Mouse (Mus musculus) adrenal gland, postnatal 25 days (tissue): Measurements from ENCODE around the gene Olfr707. TPM values are rescaled to one million over a fixed set of nuclear protein-coding genes. Genes with fewer than 3 reads are reported as not detected.
"Not testable (repeated sequence)": the region's sequence is repeated elsewhere in the genome, so short reads cannot be mapped to it uniquely, and the experiment has no call there.

ENCODE experiments used
- DNase-seq: peaks from one replicate; pipeline ENCODE4 v3.0.0; 2021; ENCODE audit warnings: mixed read lengths
- long read RNA-seq: library from polyadenylated mRNA; stranded (forward); transcript quantifications from one replicate; pipeline ENCODE4 v2.0.0, GENCODE M21; 2021
- total RNA-seq: library from RNA; stranded (reverse); gene quantifications from 2 replicates; pipeline ENCODE4 v1.2.3, GENCODE M21; 2021

Gene Olfr707
- not detected in 2 replicates for total RNA-seq
- long read RNA-seq = 0 reads

- DNase-seq = not testable (repeated sequence)
These were observed at the start of gene Olfr707 for GRCm38 (mm10) chr7:106901141-106901540. Olfr707 (minus strand) TSS chr7:106901241.

DNA sequence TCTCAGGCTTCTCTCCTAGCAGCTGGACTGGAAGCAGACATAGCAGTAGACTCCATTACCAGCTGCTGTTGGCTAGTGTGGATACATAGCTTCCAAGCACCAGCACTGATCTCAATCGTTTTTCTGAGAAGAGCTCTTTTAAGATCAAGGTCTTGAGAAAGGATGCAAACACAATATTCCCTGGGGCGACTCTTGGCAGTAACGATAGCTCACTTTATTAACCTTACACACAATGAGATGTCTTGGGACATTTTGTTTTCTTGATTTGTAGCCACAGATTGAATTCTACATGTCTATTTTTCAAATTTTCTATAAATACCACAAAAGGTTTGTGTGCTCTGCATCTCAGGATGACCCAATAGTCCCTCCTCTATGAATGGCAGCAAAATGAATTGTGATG lies 47.2 kb upstream of the Olfr707 start, which contains the start of gene Olfr710:
TSS of gene Olfr710 (minus strand) at position 101 of the 400 bp plus-strand sequence.
- no peak for DNase-seq

DNA sequence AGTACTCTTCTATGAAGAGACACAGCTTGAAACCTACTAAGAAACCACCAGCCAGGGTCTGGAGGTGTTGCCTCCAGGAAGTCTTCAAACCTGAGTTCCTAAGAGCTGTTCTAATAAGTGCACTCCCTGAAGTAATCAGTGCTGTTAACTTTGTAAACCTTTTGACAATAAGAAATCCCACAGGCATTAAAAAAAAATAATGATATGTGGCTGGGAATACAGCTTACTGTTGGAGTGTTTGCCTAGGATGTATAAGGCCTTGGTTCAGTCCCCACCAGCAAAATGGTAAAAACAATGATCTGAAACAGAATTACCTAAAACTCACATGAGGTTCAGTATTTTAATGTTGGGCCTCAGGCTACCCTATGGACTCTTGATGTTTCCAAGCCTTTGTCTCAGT lies 31.1 kb upstream of the Olfr707 start, which contains the start of gene Olfr709-ps1:
TSS of gene Olfr709-ps1 (minus strand) at position 101 of the 400 bp plus-strand sequence.
- no peak for DNase-seq

DNA sequence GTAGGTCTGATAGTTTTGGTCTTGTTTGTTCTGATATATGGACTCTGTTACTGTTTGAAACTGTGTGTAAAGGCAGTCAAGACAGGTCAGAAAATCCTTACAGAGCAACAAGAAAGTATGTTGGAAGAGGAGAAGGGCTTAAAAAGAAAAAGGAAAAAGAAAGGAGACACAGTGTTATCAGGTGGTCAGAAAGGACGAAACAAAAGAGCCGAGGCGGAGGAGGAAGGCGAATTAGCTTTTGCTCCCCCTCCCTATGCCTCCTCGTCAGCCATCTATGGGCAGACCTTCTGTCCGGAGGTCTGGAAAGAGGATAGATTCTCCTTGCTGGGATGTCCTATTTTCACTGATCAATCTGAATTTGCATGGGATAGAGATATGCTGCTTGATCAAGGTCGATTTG lies 19.9 kb upstream of the Olfr707 start:
- DNase-seq = not testable (repeated sequence)

DNA sequence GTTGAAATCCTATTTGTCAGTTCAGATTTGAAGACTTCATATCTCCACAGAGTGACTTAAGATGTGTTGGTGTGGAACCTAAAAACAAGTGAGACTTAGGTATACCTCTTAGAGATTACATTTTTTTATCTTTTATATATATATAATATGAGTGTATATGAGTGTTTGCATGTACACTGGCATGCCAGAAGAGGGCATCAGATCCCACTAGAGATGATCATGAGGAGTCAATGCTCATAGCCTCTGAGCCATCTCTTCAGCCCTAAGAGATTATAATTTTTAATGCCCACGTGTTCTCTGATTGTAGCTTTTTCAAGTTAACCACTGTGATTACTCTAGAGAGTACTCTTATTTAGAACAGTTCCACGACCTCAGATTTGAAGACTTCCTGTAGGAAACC lies 6.6 kb upstream of the Olfr707 start, which contains the start of gene Olfr1532-ps1:
TSS of gene Olfr1532-ps1 (plus strand) at position 326 of the 400 bp plus-strand sequence.
- DNase-seq = no peak

GRCm38 (mm10) chr7:106888062-106888461 lies 13.0 kb downstream of the Olfr707 start, which contains the start of gene Olfr706:
Olfr706 (minus strand) TSS chr7:106888162.
- DNase-seq = no peak

GRCm38 (mm10) chr7:106876791-106877190 lies 24.2 kb downstream of the Olfr707 start, which contains the start of gene Olfr705:
Olfr705 (minus strand) TSS chr7:106876891.
- no peak for DNase-seq

GRCm38 (mm10) chr7:106862885-106863284 lies 38.2 kb downstream of the Olfr707 start, which contains the start of gene Olfr704:
Olfr704 (plus strand) TSS chr7:106863185.
- DNase-seq = no peak

GRCm38 (mm10) chr7:106843060-106843459 lies 58.0 kb downstream of the Olfr707 start, which contains the start of gene Olfr703:
Olfr703 (plus strand) TSS chr7:106843360.
- DNase-seq = no peak

Other genes with a start within 250 kb of the Olfr707 start
- gene Olfr693, start 220.7 kb downstream of the Olfr707 start, total RNA-seq = not detected in 2 replicates
- not detected in 2 replicates for gene Olfr694, start 209.4 kb downstream of the Olfr707 start, total RNA-seq
- gene Olfr695, start 184.8 kb downstream of the Olfr707 start, total RNA-seq = not detected in 2 replicates
- not detected in 2 replicates for gene Olfr697, start 158.8 kb downstream of the Olfr707 start, total RNA-seq
- gene Olfr698, start 145.8 kb downstream of the Olfr707 start, total RNA-seq = not detected in 2 replicates
- not detected in 2 replicates for gene Olfr699, start 108.0 kb downstream of the Olfr707 start, total RNA-seq
- gene Olfr700, start 92.4 kb downstream of the Olfr707 start, total RNA-seq = not detected in 2 replicates
- gene Olfr701, start 87.1 kb downstream of the Olfr707 start, total RNA-seq = not detected in 2 replicates
- gene Olfr702, start 67.3 kb downstream of the Olfr707 start, total RNA-seq = not detected in 2 replicates
- not detected in 2 replicates for gene Olfr703, start 57.9 kb downstream of the Olfr707 start, total RNA-seq
- not detected in 2 replicates for gene Olfr704, start 38.1 kb downstream of the Olfr707 start, total RNA-seq
- not detected in 2 replicates for gene Olfr705, start 24.4 kb downstream of the Olfr707 start, total RNA-seq
- gene Olfr706, start 13.1 kb downstream of the Olfr707 start, total RNA-seq = not detected in 2 replicates
- gene Olfr1532-ps1, start 6.8 kb upstream of the Olfr707 start, total RNA-seq = not detected in 2 replicates
- 0.06 TPM in 1 of 2 replicates, not detected in the other for gene Olfr709-ps1, start 31.0 kb upstream of the Olfr707 start, total RNA-seq
- gene Olfr710, start 47.1 kb upstream of the Olfr707 start, total RNA-seq = not detected in 2 replicates
- not detected in 2 replicates for gene Olfr6, start 62.7 kb upstream of the Olfr707 start, total RNA-seq
- gene Olfr711, start 74.2 kb upstream of the Olfr707 start, total RNA-seq = not detected in 2 replicates
- not detected in 2 replicates for gene Olfr2, start 104.8 kb upstream of the Olfr707 start, total RNA-seq
- gene Olfr713, start 129.9 kb upstream of the Olfr707 start, total RNA-seq = not detected in 2 replicates
- gene Olfr714, start 169.7 kb upstream of the Olfr707 start, total RNA-seq = not detected in 2 replicates
- not detected in 2 replicates for gene Olfr17, start 192.0 kb upstream of the Olfr707 start, total RNA-seq
- not detected in 2 replicates for gene Olfr715b, start 209.1 kb upstream of the Olfr707 start, total RNA-seq
- not detected in 2 replicates for gene Olfr715, start 229.8 kb upstream of the Olfr707 start, total RNA-seq
- gene Olfr716, start 237.1 kb upstream of the Olfr707 start, total RNA-seq = not detected in 2 replicates